Mouse (Mus musculus) left cerebral cortex, adult 11 months (tissue): ENCODE measurements around the gene Olfr491.

ENCODE experiments used
- DNase-seq: peaks from one replicate; pipeline ENCODE4 v3.0.0; 2022; ENCODE audit warnings: low spot score

Olfr491 gene

DNA sequence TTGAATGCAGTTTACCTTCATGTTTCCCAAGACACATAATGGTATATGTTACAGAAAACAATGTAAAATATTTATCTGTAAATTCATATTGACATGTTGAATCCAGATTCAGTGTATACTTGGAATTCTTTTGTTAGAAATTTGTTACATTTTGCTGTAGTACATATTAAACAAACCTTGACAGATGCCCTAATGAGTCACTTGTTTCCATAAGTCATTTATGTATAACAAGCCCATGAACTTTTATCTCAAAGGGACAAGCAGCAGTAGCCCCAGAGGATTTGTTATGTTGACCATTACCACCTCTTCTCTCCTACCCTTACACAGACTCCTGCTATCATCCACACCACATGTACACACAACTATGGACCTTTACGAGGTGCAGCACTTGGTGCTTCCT, at the start of gene Olfr491:
Olfr491 (plus strand) TSS at position 301 of the 400 bp plus-strand sequence.
- no peak for DNase-seq

DNA sequence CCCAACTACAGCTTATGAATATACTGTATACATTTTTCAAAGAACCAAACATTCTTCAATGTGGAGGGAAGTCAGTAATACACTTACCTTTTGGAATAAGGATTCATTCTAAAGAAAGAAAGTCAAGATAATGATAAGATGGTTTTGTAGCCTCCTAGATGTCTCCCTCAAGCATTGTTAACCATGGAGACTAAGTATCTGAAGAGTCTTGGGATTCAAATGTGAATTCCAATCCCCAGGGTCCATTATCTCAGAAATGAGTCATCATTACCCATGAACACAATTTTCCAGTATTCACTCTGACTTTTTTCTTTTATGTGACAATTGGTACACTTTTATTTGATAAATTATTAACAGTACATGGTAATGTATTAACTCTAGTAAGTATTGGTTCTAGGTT, 24.4 kb upstream of the Olfr491 start, which contains the start of gene Olfr490:
Olfr490 (minus strand) TSS at position 101 of the 400 bp plus-strand sequence.
- no peak for DNase-seq

DNA sequence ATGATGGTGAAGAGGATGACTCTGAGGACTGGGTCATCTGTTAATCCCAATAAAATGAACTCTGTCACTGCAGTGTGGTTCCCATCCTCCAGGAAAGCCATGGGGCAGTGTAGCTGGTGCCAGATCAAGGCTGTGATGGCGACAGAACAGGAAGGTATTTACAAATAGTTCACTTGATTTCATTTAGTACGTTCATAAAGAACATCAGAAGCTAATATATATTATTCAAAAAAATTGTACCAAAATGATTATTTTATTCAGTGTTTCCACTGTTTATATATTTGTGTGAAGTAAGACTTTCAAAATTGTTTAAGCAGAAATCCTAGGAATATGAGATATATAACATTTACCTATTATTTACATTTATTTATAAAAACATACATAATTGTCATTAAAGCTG, 10.3 kb downstream of the Olfr491 start, which contains the start of gene Olfr492:
Olfr492 (minus strand) TSS at position 101 of the 400 bp plus-strand sequence.
- no peak for DNase-seq

DNA sequence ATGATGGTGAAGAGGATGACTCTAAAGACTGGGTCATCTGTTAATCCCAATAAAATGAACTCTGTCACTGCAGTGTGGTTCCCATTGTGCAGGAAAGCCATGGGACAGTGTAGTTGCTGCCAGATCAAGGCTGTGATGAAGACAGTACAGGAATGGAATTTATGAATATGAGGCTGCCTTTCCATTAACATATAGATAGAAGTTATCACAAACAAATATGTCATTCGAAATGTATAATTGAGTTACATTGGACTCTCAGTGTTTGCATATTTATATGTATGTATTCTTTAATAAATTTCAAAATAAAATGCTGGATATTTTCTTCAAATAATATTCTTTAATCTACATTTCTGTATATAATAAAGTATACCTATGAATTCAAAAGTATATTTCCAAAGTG, 33.6 kb downstream of the Olfr491 start, which contains the start of gene Olfr493:
Olfr493 (minus strand) TSS at position 101 of the 400 bp plus-strand sequence.
- no peak for DNase-seq

DNA sequence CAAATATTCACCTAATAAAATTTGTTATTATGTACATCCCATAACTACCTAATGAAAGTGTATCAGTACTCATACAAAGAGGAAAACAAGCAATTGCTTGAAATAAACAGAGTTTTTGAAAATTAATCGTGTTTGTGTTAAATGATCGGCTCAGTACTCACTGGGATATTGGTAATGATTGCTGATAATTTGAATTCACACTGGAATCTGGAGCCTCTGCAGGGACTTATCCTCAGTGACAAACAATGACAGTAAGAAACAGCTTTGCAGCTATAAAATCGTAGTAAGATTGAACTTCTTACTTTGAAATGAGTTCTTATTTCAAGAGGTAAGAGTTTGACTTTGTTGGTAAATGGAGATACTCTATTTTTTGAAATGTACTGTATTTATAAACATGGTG, 51.8 kb downstream of the Olfr491 start, which contains the start of gene Olfr494:
Olfr494 (plus strand) TSS at position 301 of the 400 bp plus-strand sequence.
- DNase-seq, result no peak
